ENCODE assay signal across 18 mouse cellular contexts in the genomic region with DNA sequence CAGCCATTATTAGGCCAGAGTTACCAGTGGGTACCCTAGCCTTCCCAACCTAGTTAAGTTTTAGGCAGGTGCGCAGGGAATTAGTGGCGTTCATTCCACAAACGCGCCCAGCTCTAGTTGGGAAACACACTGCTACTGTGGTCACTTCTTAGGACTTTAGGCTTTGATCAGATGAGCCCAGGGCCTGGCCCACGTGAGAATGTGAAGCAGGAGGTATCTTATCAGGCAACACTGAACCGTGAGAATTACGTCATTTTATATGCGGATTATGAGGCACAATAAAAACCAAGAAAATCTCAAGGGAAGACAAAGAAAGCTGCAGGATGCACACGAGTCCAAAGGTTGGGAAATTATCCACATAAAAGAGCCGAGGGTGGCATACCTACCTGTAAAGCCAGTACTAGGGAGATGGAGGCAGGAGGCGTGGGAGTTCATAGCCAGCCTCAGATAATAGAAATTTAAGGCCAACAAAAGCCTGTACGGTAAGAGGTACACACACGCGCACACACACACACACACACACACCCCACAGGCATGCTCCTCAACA. TPM values are rescaled to one million over a fixed set of nuclear protein-coding genes. Genes with fewer than 3 reads are reported as not detected.
DNase-seq lines count a peak whose midpoint lies in the region; ATAC-seq and TF ChIP-seq lines count a peak whose summit lies in the region.
"Had no signal": no experiment of that assay in that cellular context is flagged by ENCODE, and none has a peak within 500 bp of the region (broad histone marks: within the 10 kb centered on the region; RNA-seq: fewer than 3 reads in every experiment).

No protein-coding gene starts in this region.

- H3K9me3 ChIP-seq in liver, postnatal 0 days (ENCODE audit: low read length): no peaks in the 10 kb centered on the region
- no peaks in the 10 kb centered on the region for H3K9me3 ChIP-seq in forebrain, embryonic 13.5 days (replicated peaks)
- H3K9me3 ChIP-seq in intestine, postnatal 0 days (ENCODE audit: control insufficient read depth): no peaks in the 10 kb centered on the region
- H3K9me3 ChIP-seq: embryonic facial prominence, embryonic 13.5 days; heart, embryonic 10.5 days; neural tube, embryonic 12.5 days had no signal

- no peak overlapping the region for H3K4me2 ChIP-seq in liver, postnatal 0 days (ENCODE audit: low read depth, low read length)
- no peak overlapping the region for H3K4me2 ChIP-seq in forebrain, embryonic 13.5 days
- H3K4me2 ChIP-seq in intestine, postnatal 0 days (replicated peaks; ENCODE audit: low read depth): no peak overlapping the region
- H3K4me2 ChIP-seq: embryonic facial prominence, embryonic 13.5 days; liver, embryonic 11.5 days had no signal

- no peaks in the 10 kb centered on the region for H3K27me3 ChIP-seq in liver, postnatal 0 days (ENCODE audit: insufficient read depth, low read length)
- no peaks in the 10 kb centered on the region for H3K27me3 ChIP-seq in forebrain, embryonic 13.5 days
- H3K27me3 ChIP-seq in intestine, postnatal 0 days (replicated peaks; ENCODE audit: control insufficient read depth, insufficient read depth, low read length): no peaks in the 10 kb centered on the region
- H3K27me3 ChIP-seq: embryonic facial prominence, embryonic 13.5 days; neural tube, embryonic 12.5 days had no signal

- H3K4me3 ChIP-seq in liver, postnatal 0 days (ENCODE audit: low read depth, low read length): no peak overlapping the region
- no peak overlapping the region for H3K4me3 ChIP-seq in forebrain, embryonic 13.5 days
- H3K4me3 ChIP-seq in intestine, postnatal 0 days (ENCODE audit: low read depth, low read length): no peak overlapping the region
- no peak overlapping the region for H3K4me3 ChIP-seq in olfactory bulb, adult 2 months (ENCODE audit: insufficient read depth, low read depth, low read length)
- H3K4me3 ChIP-seq: embryonic facial prominence, embryonic 13.5 days; heart, embryonic 10.5 days; neural tube, embryonic 12.5 days had no signal

- TF ChIP-seq POLR2A in olfactory bulb, adult 2 months (IDR thresholded peaks at IDR 0.05; ENCODE audit: insufficient read depth, low read depth, low read length): no peak

- WGBS in liver, postnatal 0 days (ENCODE audit: insufficient replicate concordance): 72% methylated on average over 14 of the region's 14 CpGs
- 77% methylated on average over 14 of the region's 14 CpGs for WGBS in forebrain, embryonic 13.5 days
- WGBS in intestine, postnatal 0 days: 35% methylated on average over 14 of the region's 14 CpGs
- 75% methylated on average over 14 of the region's 14 CpGs for WGBS in olfactory bulb, adult 2 months

- peaks cover 6% of the 10 kb centered on the region; the same call in 1 of the 2 replicates for H3K36me3 ChIP-seq in liver, postnatal 0 days (replicated peaks; ENCODE audit: insufficient read depth, low read length)
- peaks cover 28% of the 10 kb centered on the region for H3K36me3 ChIP-seq in forebrain, embryonic 13.5 days (ENCODE audit: poor library complexity, severe bottlenecking)
- peaks cover 31% of the 10 kb centered on the region for H3K36me3 ChIP-seq in intestine, postnatal 0 days (ENCODE audit: control insufficient read depth, insufficient read depth)

- ATAC-seq in liver, postnatal 0 days: no peak
- no peak for ATAC-seq in forebrain, embryonic 13.5 days
- peak; percentile 72 for ATAC-seq in intestine, postnatal 0 days

- H3K4me1 ChIP-seq in liver, postnatal 0 days (ENCODE audit: insufficient read depth): peaks cover 31% of the 10 kb centered on the region
- H3K4me1 ChIP-seq in forebrain, embryonic 13.5 days: peaks cover 46% of the 10 kb centered on the region
- peaks cover 20% of the 10 kb centered on the region; the same call in 1 of the 2 replicates for H3K4me1 ChIP-seq in intestine, postnatal 0 days (replicated peaks; ENCODE audit: control insufficient read depth, insufficient read depth, low read length)
- peaks cover 62% of the 10 kb centered on the region for H3K4me1 ChIP-seq in olfactory bulb, adult 2 months (ENCODE audit: control insufficient read depth, insufficient read depth, low read length)

- peak overlapping the region; percentile 91; the same call in 1 of the 2 replicates for H3K27ac ChIP-seq in liver, postnatal 0 days (ENCODE audit: low read depth)
- peak overlapping the region; percentile 57; the same call in 1 of the 2 replicates for H3K27ac ChIP-seq in forebrain, embryonic 13.5 days
- peak overlapping the region; percentile 64 for H3K27ac ChIP-seq in intestine, postnatal 0 days (ENCODE audit: low read depth, low read length)
- H3K27ac ChIP-seq in olfactory bulb, adult 2 months (ENCODE audit: insufficient read depth, low read depth, low read length): peak overlapping the region; percentile 58; the same call in 1 of the 2 replicates
- H3K27ac ChIP-seq: embryonic facial prominence, embryonic 13.5 days; neural tube, embryonic 12.5 days had no signal

- no peak for TF ChIP-seq EP300 in liver, postnatal 0 days (IDR thresholded peaks at IDR 0.05; ENCODE audit: low read depth)

- no peak for DNase-seq in liver, postnatal 0 days
- no peak for DNase-seq in liver
- DNase-seq in thymus, adult 18-20 months: no peak
- no peak for DNase-seq in testis, postnatal 14 days (ENCODE audit: low spot score)
- DNase-seq in cerebellum, adult 9-11 months: no peak
- DNase-seq: adrenal gland, adult 8-10 months; cerebellum, adult 18-20 months; heart, postnatal 14 days; kidney, postnatal 14 days; spleen, adult 18-20 months; thymus, adult 2 months had no signal

- TF ChIP-seq CTCF in liver, postnatal 0 days (IDR thresholded peaks at IDR 0.05; ENCODE audit: low read depth): no peak
- TF ChIP-seq CTCF in intestine, postnatal 0 days (IDR thresholded peaks at IDR 0.05; ENCODE audit: low read depth): no peak
- TF ChIP-seq CTCF in olfactory bulb, adult 2 months (IDR thresholded peaks at IDR 0.05; ENCODE audit: insufficient read depth, low read depth, low read length): no peak

- no peak overlapping the region for H3K9ac ChIP-seq in liver, postnatal 0 days (replicated peaks)
- no peak overlapping the region for H3K9ac ChIP-seq in forebrain, embryonic 13.5 days
- H3K9ac ChIP-seq in intestine, postnatal 0 days (ENCODE audit: low read depth, low read length): no peak overlapping the region
- H3K9ac ChIP-seq: embryonic facial prominence, embryonic 13.5 days; neural tube, embryonic 12.5 days had no signal

RNA-seq across cellular contexts. Expression of gene Cotl1, which starts 29.3 kb away (rescaled TPM):
- 28.5 and 28.8 TPM in 2 replicates for polyA plus RNA-seq in liver, postnatal 0 days (2015; fragmentation: Nextera tagmentation; extraction: Ambion mirVana)
- 92.3 and 99.6 TPM in 2 replicates for polyA plus RNA-seq in forebrain, embryonic 13.5 days (2015; fragmentation: Nextera tagmentation; extraction: Ambion mirVana)
- polyA plus RNA-seq in intestine, postnatal 0 days (2015; fragmentation: Nextera tagmentation; extraction: Ambion mirVana): 166 and 169 TPM in 2 replicates
- polyA plus RNA-seq in olfactory bulb, adult 2 months (2012; ENCODE audit: insufficient read depth, insufficient read length, low replicate concordance, missing spikeins): not detected in 2 replicates

RNA-seq across cellular contexts. Expression of gene Tldc1, which starts 32.8 kb away (rescaled TPM):
- 4.3 and 4.6 TPM in 2 replicates for polyA plus RNA-seq in liver, postnatal 0 days (2015; fragmentation: Nextera tagmentation; extraction: Ambion mirVana)
- 11.6 and 14.4 TPM in 2 replicates for polyA plus RNA-seq in forebrain, embryonic 13.5 days (2015; fragmentation: Nextera tagmentation; extraction: Ambion mirVana)
- 7.7 and 8.4 TPM in 2 replicates for polyA plus RNA-seq in intestine, postnatal 0 days (2015; fragmentation: Nextera tagmentation; extraction: Ambion mirVana)
- polyA plus RNA-seq in olfactory bulb, adult 2 months (2012; ENCODE audit: insufficient read depth, insufficient read length, low replicate concordance, missing spikeins): not detected in 2 replicates

RNA-seq across cellular contexts. Expression of gene Klhl36, which starts 51.0 kb away (rescaled TPM):
- polyA plus RNA-seq in liver, postnatal 0 days (2015; fragmentation: Nextera tagmentation; extraction: Ambion mirVana): 4.3 and 4.9 TPM in 2 replicates
- polyA plus RNA-seq in forebrain, embryonic 13.5 days (2015; fragmentation: Nextera tagmentation; extraction: Ambion mirVana): 10.8 and 12.6 TPM in 2 replicates
- polyA plus RNA-seq in intestine, postnatal 0 days (2015; fragmentation: Nextera tagmentation; extraction: Ambion mirVana): 7.3 and 7.4 TPM in 2 replicates
- not detected in 2 replicates for polyA plus RNA-seq in olfactory bulb, adult 2 months (2012; ENCODE audit: insufficient read depth, insufficient read length, low replicate concordance, missing spikeins)
